Mouse (Mus musculus) C2C12 (cell line): ENCODE data around the gene Mb. TPM values are rescaled to one million over a fixed set of nuclear protein-coding genes. Genes with fewer than 3 reads are reported as not detected.
A peak's percentile ranks its signal among the peaks of the same experiment; 100 is the strongest.

Source experiments
- H3K27me3 ChIP-seq: one replicate; pipeline ENCODE4 v1.6.1; 2011; ENCODE audit not compliant: control insufficient read depth, insufficient read depth, insufficient read length
- H3K36me3 ChIP-seq: one replicate; pipeline ENCODE4 v1.6.1; 2011; ENCODE audit not compliant: control insufficient read depth, insufficient read depth
- H3K4me3 ChIP-seq: one replicate; pipeline ENCODE4 v1.5.1; 2011; ENCODE audit warnings: mild to moderate bottlenecking, control low read depth; ENCODE audit not compliant: poor library complexity, insufficient read depth, severe bottlenecking
- H3K79me2 ChIP-seq: one replicate; pipeline ENCODE4 v1.6.1; 2011; ENCODE audit not compliant: control insufficient read depth, insufficient read depth
- H3K79me3 ChIP-seq: one replicate; pipeline ENCODE4 v1.6.1; 2011; ENCODE audit warnings: low read depth, control low read depth
- H3ac ChIP-seq: one replicate; pipeline ENCODE3; 2011; ENCODE audit warnings: low read depth; ENCODE audit not compliant: control insufficient read depth, insufficient read length
- CEBPB ChIP-seq: IDR thresholded peaks from one replicate; pipeline ENCODE4 v1.6.1; 2011; ENCODE audit warnings: low read depth, mild to moderate bottlenecking, control low read depth, moderate library complexity
- CTCF ChIP-seq: IDR thresholded peaks from one replicate; pipeline ENCODE4 v1.5.1; 2011; ENCODE audit not compliant: control insufficient read depth, insufficient read depth, insufficient read length
- FOSL1 ChIP-seq: IDR thresholded peaks from one replicate; pipeline ENCODE4 v1.8.0; 2011; ENCODE audit warnings: mild to moderate bottlenecking, low read length; ENCODE audit not compliant: poor library complexity, insufficient read depth, severe bottlenecking
- MAX ChIP-seq: IDR thresholded peaks from one replicate; pipeline ENCODE4 v1.6.1; 2011; ENCODE audit warnings: mild to moderate bottlenecking, control low read depth
- MYOD1 ChIP-seq: IDR thresholded peaks from one replicate; pipeline ENCODE4 v1.6.1; 2011; ENCODE audit warnings: low read depth; ENCODE audit not compliant: control insufficient read depth, insufficient read length
- MYOG ChIP-seq: IDR thresholded peaks from one replicate; pipeline ENCODE4 v1.6.1; 2011; ENCODE audit not compliant: control insufficient read depth, insufficient read length; ENCODE audit errors: extremely low read depth
- USF1 ChIP-seq: IDR thresholded peaks from one replicate; pipeline ENCODE4 v1.6.1; 2011; ENCODE audit warnings: low read depth, mild to moderate bottlenecking, control low read depth, moderate library complexity
- polyA plus RNA-seq: library from polyadenylated mRNA; unstranded; fragments of >200 nt; fragmentation: generic; extraction: Trizol; gene quantifications from one replicate; pipeline ENCODE4 v1.2.1, GENCODE M21; 2012; ENCODE audit warnings: missing spikeins

The Mb gene
- polyA plus RNA-seq, 1 experiment: 3.1 TPM

DNA sequence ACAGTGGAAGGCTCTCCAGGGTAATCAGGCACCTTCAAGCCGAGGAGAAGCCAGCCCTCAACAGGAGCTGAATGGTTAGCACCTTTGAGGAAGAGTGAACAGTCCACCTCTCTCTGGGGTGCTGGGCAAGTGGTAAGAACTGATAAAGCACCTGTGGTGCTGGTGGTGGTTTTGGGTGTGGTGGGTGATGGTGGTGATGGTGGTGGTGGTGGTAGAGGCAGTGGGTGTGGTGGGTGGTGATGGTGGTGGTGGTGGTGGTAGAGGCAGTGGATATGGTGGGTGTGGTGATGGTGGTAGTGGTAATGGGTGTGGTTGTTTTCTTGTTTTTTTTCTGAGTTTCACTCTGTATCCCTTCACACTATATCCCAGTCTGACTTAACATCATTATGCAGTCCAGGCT, 2.6 kb upstream of the Mb start:
- TF ChIP-seq MYOD1 (no peak), MYOG (no peak), CEBPB (no peak), FOSL1 (no peak), MAX (no peak), USF1 (no peak), CTCF (no peak)

DNA sequence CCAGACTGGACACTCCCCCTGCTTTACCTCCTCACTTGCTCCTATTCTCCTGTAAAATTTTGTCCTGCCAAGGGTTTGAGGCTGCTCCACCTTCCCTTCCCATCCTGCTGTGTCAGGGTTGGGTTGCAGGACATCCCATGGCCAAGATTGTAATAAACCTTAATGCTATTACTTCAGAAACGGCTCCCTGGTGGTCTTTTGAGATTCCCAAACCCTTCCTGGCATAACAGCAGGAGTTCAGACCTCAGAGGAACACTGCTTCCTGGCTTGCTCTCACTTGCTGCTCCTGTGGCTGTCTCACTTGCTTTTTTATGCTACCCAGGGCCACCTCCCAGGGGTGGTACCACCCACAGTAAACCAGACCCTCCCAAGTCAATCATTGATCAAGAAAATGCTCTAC, 1.7 kb upstream of the Mb start:
- Histone ChIP-seq H3K27me3 (peaks cover 15% of the 10 kb centered on the region), H3K79me3 (no peaks in the 10 kb centered on the region), H3K36me3 (no peaks in the 10 kb centered on the region), H3K79me2 (no peaks in the 10 kb centered on the region), H3K4me3 (no peak overlapping the region), H3ac (no peak overlapping the region)
- TF ChIP-seq MYOG: no peak
- TF ChIP-seq MYOD1: no peak
- no peak for TF ChIP-seq CEBPB
- TF ChIP-seq MAX: no peak
- TF ChIP-seq FOSL1: no peak
- no peak for TF ChIP-seq USF1
- no peak for TF ChIP-seq CTCF

More for the DNA sequence above, 2.6 kb upstream of the Mb start:
- H3K36me3 ChIP-seq: no peaks in the 10 kb centered on the region
- no peaks in the 10 kb centered on the region for H3K79me2 ChIP-seq
- H3K27me3 ChIP-seq: peaks cover 15% of the 10 kb centered on the region
- H3K79me3 ChIP-seq: no peaks in the 10 kb centered on the region
- H3ac ChIP-seq: no peak overlapping the region
- H3K4me3 ChIP-seq: no peak overlapping the region

DNA sequence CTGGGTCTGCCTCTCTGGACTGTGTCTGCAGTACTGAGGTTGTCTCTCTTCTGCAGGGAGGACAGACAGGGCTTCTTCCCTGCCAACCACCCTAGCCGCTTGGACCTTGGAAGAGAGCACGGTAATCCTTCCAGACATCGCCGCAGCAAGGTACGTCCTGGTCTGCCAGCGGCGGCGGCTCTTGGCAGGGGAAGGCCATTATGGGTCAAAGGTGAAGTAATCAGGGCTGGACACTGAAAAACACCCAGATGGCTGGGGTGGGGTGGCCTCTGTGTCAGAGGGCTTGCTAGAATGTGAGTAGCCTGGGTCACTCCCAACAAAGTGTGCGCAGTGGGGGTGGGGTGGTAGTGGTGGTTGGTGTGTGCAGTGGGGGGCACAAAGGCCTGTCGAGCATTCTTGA, 4.9 kb downstream of the Mb start:
- no peaks in the 10 kb centered on the region for H3K36me3 ChIP-seq
- no peaks in the 10 kb centered on the region for H3K79me2 ChIP-seq
- no peak for TF ChIP-seq MAX
- TF ChIP-seq FOSL1: no peak
- TF ChIP-seq CTCF: no peak
- no peak for TF ChIP-seq USF1
- TF ChIP-seq MYOG: no peak
- no peak for TF ChIP-seq MYOD1
- no peak for TF ChIP-seq CEBPB
- no peak overlapping the region for H3ac ChIP-seq
- H3K4me3 ChIP-seq: no peak overlapping the region
- H3K27me3 ChIP-seq: peaks cover 11% of the 10 kb centered on the region
- no peaks in the 10 kb centered on the region for H3K79me3 ChIP-seq

DNA sequence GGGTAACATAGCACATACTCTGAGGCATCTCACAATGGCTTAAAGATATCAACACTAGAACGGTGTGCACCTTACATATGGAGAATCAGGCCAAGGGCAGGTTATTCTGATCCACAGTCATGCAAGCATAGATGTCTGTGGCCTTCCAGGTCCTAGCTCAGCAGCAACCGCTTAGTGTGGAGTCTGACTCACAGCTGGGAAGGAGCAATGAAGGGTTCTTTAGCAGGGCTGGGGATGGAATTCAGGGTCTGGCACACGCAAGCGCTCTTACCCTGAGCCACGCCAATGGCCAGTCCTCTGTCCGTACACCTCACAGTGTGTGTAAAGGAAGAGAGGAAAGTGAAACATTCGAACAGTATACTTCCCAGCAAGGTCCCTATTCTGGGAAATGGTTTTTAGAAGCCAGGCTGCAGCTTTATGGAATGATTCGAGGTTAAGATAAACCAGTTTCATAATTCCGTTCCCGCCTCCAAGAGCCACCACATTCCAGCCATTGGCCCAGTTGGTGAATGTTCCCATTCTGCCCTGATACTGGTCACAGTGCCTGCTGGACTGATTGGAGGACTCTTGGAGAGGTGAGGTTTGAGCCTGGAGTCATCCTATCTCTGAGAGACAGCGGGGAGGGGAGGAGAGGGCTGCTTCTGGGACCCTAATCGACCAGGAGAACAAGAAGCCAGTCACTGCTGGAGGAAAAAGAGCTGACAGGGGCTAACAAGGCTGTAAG, 5.7 kb downstream of the Mb start, which contains the start of gene Apol6:
TSS of gene Apol6 (plus strand) at position 133 of the 724 bp plus-strand sequence.
- Histone ChIP-seq H3K27me3 (peaks cover 6% of the 10 kb centered on the region), H3K36me3 (no peaks in the 10 kb centered on the region), H3K79me3 (no peaks in the 10 kb centered on the region), H3ac (no peak within 1 kb of the TSS), H3K4me3 (no peak within 1 kb of the TSS), H3K79me2 (no peaks in the 10 kb centered on the region)
- no peak for TF ChIP-seq MYOG
- TF ChIP-seq USF1: no peak
- TF ChIP-seq MAX: no peak
- TF ChIP-seq CEBPB: no peak
- TF ChIP-seq CTCF: no peak
- TF ChIP-seq MYOD1: no peak

DNA sequence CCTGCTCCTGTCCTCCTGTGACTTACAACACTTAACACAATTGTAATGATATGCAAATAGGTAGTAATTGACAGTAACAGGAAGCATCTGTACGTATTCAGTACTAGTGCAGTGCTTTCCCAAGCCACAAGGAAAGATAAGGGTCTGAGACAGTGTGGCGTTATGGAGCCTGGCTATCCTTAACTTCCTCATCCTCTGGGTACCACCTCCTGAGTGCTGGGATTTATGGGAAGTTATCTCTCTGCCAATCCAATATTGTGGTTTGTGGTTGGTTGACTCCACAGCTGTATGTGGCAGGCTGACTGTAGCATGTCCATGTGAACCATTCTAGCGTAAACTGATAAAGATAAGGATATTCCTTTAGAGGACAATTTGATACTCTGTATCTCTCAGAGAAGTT, 9.7 kb downstream of the Mb start:
- no peaks in the 10 kb centered on the region for H3K27me3 ChIP-seq
- peak; percentile 89 for TF ChIP-seq MYOD1
- no peak for TF ChIP-seq MAX
- no peak for TF ChIP-seq CTCF
- no peak for TF ChIP-seq CEBPB
- TF ChIP-seq FOSL1: no peak
- TF ChIP-seq USF1: peak; percentile 8
- TF ChIP-seq MYOG: no peak
- H3K79me2 ChIP-seq: no peaks in the 10 kb centered on the region
- no peaks in the 10 kb centered on the region for H3K79me3 ChIP-seq
- H3ac ChIP-seq: no peak overlapping the region
- H3K36me3 ChIP-seq: no peaks in the 10 kb centered on the region
- no peak overlapping the region for H3K4me3 ChIP-seq

DNA sequence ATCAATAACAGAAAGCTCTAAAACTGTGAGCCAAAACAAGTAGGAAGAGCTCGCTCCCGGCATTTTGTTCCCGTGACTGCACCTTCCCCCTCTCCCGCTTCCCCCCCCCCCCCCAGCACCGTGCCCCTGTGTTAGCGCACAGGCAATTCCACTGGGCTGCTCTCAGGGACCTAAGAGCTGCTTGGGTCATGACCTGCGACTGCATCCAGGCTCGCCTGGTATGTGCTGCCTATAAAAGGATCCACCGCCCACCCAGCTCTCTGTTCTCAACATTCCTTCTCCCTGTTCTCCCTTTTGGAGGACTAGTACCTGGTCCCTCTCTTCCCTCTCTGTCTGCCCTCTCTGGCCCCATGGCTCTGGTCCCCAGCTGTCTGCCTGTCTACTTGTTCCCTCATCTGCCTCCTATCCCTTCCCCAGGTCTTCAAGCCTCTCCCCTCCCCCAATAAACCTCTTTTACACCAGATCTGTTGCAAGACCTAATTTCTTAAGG, 11.2 kb downstream of the Mb start:
- H3K4me3 ChIP-seq: no peak overlapping the region
- no peak overlapping the region for H3ac ChIP-seq
- H3K79me2 ChIP-seq: no peaks in the 10 kb centered on the region
- TF ChIP-seq CEBPB: no peak
- TF ChIP-seq MYOG: no peak
- TF ChIP-seq MYOD1: no peak
- TF ChIP-seq MAX: no peak
- TF ChIP-seq USF1: no peak
- TF ChIP-seq CTCF: no peak
- no peak for TF ChIP-seq FOSL1
- H3K79me3 ChIP-seq: no peaks in the 10 kb centered on the region
- H3K27me3 ChIP-seq: no peaks in the 10 kb centered on the region
- H3K36me3 ChIP-seq: no peaks in the 10 kb centered on the region
